Mouse (Mus musculus): Measurements from ENCODE around the gene Npcd.

GRCm38 (mm10) chr15:79859821-79860220, 25.8 kb upstream of the Npcd start:
- TF ChIP-seq GATA1 (IDR thresholded peaks at IDR 0.05; ENCODE audit: borderline replicate concordance, low read length) (no peak), CTCF (IDR thresholded peaks at IDR 0.05; ENCODE audit: low read depth, low read length) (no peak)

Data from G1E (cell line).